Mouse (Mus musculus) ovary, postnatal 14 days (tissue): Measurements from ENCODE around the gene H2-M10.2.

Experiments used
- DNase-seq: peaks from one replicate; pipeline ENCODE4 v3.0.0; 2022; ENCODE audit warnings: low spot score

The H2-M10.2 gene

GRCm38 (mm10) chr17:36286390-36286789 lies at the start of gene H2-M10.2:
Gene H2-M10.2 (minus strand): TSS chr17:36286490.
- no peak for DNase-seq

GRCm38 (mm10) chr17:36326055-36326454 lies 39.8 kb upstream of the H2-M10.2 start, which contains the start of gene H2-M10.1:
Gene H2-M10.1 (minus strand): TSS chr17:36326155.
- DNase-seq, result no peak

GRCm38 (mm10) chr17:36315689-36316253 lies 29.5 kb upstream of the H2-M10.2 start:
- no peak for DNase-seq

GRCm38 (mm10) chr17:36315041-36315688 lies 28.9 kb upstream of the H2-M10.2 start:
- peak; percentile 14 for DNase-seq

- DNase-seq, result peak; percentile 2
Measured at GRCm38 (mm10) chr17:36314511-36314910, 28.2 kb upstream of the H2-M10.2 start.

- no peak for DNase-seq
Measured at GRCm38 (mm10) chr17:36309293-36309692, 23.0 kb upstream of the H2-M10.2 start.

GRCm38 (mm10) chr17:36308855-36309254 lies 22.6 kb upstream of the H2-M10.2 start:
- DNase-seq, result peak; percentile 70

GRCm38 (mm10) chr17:36281521-36282245 lies 4.6 kb downstream of the H2-M10.2 start:
- no peak for DNase-seq

GRCm38 (mm10) chr17:36274776-36275175 lies 11.5 kb downstream of the H2-M10.2 start:
- no peak for DNase-seq

- no peak for DNase-seq
Measured at GRCm38 (mm10) chr17:36273796-36274195, 12.5 kb downstream of the H2-M10.2 start.

GRCm38 (mm10) chr17:36272643-36273366 lies 13.5 kb downstream of the H2-M10.2 start:
- no peak for DNase-seq

GRCm38 (mm10) chr17:36271586-36272256 lies 14.6 kb downstream of the H2-M10.2 start, which contains the start of gene Trim39:
Gene Trim39 (minus strand): TSS chr17:36272247.
- DNase-seq, result peak; percentile 74

- DNase-seq, result peak; percentile 82
Measured at GRCm38 (mm10) chr17:36270956-36271585, 15.2 kb downstream of the H2-M10.2 start.

GRCm38 (mm10) chr17:36265834-36266233 lies 20.5 kb downstream of the H2-M10.2 start:
- no peak for DNase-seq

- DNase-seq, result no peak
Measured at GRCm38 (mm10) chr17:36264273-36264925, 21.9 kb downstream of the H2-M10.2 start.

- DNase-seq, result no peak
Measured at GRCm38 (mm10) chr17:36261511-36262166, 24.7 kb downstream of the H2-M10.2 start.

GRCm38 (mm10) chr17:36257969-36258368 lies 28.3 kb downstream of the H2-M10.2 start, which contains the start of gene Rpp21:
Gene Rpp21 (minus strand): TSS chr17:36258069.
- no peak for DNase-seq

- peak; percentile 63 for DNase-seq
Measured at GRCm38 (mm10) chr17:36257241-36257947, 28.9 kb downstream of the H2-M10.2 start.

- DNase-seq, result no peak
Measured at GRCm38 (mm10) chr17:36253087-36253600, 33.1 kb downstream of the H2-M10.2 start.
